Mouse (Mus musculus) cerebellum, adult 18-20 months (tissue): ENCODE data around the gene Nup153.
A peak's percentile ranks its signal among the peaks of the same experiment; 100 is the strongest.

ENCODE experiments used
- DNase-seq, 2 experiments: peaks; one replicate each; pipeline ENCODE4 v3.0.0; 2021

Gene Nup153

DNA sequence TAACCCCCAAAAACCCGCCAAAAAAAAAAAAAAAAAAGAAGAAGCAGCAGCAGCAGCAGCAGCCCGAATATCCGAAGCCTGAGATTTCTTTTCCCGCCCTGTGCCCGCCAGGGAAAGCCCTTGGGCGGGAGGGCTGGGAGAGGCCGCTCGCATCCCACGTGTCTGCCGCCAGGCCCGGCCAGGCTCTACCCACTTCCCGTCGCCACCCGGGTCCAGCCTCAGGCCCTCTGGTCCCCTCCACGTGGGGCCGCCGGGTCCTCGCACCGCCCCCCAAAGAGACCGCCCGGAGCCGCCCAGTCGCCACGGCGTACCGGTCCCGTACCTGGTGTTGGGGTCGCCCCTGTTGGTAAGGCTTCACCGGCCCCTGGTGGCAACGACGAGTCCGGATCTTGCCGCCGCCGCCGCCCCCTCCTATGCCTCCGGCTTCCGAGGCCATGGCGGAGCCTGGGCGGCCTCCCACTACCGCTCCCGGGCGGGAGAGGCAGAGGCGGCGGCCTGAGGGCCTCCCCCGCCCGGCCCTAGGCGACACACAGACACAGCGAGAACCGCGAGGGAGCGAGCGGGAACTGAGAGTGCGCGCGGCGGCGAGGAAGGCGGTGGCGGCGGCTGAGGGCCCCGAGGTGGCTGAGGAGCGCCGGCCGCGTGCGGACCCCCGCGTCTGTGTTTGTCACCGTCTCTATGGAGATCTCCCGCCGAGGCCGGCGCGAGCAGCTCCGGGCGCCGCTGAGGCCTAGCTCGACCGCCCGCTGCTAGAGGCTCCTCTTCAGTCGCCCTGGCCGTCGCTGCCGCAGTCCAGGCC lies 503 bp downstream of the Nup153 start:
- DNase-seq: peak in 1 of 2 experiments; percentile 49

GRCm38 (mm10) chr13:46726288-46727037 lies 1.3 kb downstream of the Nup153 start:
- peak; percentile 13 to 41 for DNase-seq

GRCm38 (mm10) chr13:46725227-46725626 lies 2.5 kb downstream of the Nup153 start:
- DNase-seq: no peak

- DNase-seq: no peak
Observed at GRCm38 (mm10) chr13:46724371-46724770, 3.4 kb downstream of the Nup153 start.

GRCm38 (mm10) chr13:46721009-46721408 lies 6.7 kb downstream of the Nup153 start:
- DNase-seq: no peak

- DNase-seq: no peak
Observed at GRCm38 (mm10) chr13:46718893-46719400, 8.8 kb downstream of the Nup153 start.

DNA sequence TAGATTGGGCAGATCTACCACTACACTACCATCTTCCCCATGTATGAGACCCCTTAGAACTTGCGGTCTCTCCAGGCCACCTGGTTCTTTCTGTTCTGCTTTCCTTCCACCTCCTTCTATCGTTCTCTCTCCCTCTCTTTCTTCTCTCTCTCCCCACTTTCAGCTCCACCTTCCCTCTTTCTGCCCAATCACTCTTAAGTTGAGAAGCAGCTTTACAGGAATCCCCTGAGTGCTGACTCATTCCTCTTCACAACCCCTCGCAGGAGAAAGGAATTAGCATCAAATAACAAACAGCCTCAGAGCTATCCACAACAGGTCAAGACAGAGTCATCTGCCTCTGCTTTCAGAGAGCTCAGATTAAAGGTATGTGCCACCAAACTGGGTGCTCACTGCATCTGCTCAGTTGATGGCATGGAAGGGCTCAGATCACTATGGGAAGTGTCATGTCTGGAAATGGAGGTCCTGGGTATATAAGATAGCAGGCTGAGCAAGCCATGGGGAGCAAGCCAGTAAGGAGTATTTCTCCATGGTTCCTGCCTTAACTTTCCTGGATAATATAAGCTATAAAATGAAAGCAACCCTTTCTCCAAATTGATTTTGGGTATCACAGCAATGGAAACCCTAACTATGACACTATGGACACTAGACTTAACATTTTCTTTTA lies 11.6 kb downstream of the Nup153 start:
- DNase-seq: no peak

DNA sequence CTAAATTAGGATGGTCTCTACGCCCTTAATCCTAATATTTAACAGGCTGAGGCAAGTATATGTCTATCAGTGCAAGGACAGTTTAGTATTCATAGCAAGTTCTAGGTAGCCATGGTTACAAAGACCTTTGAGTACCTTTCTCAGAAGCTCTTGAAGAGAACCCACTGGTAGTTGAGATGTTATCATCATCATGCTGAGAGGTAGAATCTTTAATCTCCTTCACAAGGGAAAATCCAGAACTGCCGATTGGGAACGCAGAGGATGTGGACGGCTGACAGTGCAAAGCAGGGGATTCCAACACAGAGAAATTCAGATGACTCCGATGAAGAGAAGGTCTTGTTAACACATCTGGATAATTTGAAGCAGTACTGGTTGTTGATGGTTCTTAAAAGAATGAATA lies 14.3 kb downstream of the Nup153 start:
- DNase-seq: no peak

GRCm38 (mm10) chr13:46703138-46703537 lies 24.6 kb downstream of the Nup153 start:
- no peak for DNase-seq

GRCm38 (mm10) chr13:46701486-46701885 lies 26.3 kb downstream of the Nup153 start:
- no peak for DNase-seq

DNA sequence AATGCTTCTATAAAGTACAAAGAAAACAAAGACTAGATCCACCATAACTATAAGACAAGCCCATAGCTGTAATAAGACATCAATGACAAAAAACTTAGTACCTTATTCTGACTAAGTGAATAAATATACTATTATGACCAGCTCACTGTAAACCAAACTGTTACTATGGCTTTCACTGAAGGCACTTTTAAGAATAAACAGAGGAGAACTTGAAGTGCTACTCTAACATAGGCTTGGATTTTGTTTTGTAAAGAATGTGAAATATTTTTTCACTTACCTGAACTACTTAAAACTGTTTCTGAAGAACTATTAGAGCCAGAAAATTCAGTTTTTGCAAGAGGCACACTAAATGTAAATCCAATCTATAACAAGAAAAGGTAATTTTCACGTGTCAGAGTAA lies 28.4 kb downstream of the Nup153 start:
- DNase-seq: no peak

DNA sequence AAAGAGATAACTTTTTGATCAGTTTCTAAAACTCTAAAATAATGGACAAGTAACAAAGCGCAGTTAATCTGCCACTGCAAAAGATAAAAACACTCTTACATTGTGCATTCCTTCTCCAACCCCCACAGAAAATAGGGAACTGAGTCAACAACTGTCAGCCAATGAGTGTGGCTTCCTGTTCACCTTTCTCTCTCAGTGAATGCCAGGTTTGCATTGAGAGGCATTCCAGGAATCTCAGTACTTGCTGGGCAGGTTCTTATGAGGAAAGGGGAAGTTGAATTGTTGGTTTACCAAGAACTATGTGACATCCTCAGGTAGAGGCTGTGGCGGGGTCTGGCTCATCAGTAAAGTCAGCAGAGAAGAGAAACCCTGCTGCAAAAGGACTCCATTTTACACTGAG lies 31.0 kb downstream of the Nup153 start:
- DNase-seq: no peak

DNA sequence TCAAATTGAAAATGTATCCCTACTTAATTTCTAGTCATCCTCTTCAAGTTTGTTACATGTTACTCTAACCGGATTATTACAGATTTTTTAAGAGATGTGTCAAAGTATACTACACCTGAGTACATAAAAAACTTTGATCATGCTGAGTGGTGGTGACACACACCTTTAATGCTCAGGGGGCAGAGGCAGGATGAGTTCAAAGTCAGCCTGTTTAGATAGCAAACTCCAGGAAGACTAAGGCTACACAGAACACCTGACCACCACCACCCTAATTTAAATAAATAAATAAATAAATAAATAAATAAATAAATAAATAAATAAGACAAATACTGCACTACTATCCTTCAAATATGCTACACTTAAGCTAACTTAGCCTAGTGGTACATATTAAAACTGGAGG lies 31.8 kb downstream of the Nup153 start:
- no peak for DNase-seq

DNA sequence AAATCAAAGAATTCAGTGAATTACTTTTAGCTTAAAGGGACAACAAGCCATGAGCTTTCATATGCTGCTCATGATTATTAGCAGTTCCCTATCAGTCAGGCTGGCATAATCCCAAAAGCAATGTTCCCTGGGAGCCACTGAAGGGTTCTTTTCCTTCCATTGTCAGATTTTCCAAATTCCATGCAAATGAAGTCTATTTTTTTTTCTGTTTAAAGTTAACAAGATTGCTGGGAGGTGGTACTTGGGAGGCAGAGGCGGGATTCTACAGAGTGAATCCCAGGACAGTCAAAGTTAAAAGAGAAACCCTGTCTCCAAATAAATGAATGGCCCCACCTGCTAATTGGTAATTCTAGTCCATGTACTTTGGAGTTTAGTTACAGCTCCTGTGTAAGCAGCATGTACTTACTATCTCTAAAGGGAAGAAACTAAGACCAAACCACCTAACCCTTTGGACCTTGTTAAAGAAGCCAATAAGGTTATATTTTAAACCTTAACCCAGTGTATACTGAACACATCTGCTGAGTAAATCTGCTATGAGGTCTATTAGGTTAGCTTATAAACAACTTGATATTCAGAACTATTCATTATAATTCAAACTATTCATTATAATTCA lies 32.3 kb downstream of the Nup153 start:
- no peak for DNase-seq

DNA sequence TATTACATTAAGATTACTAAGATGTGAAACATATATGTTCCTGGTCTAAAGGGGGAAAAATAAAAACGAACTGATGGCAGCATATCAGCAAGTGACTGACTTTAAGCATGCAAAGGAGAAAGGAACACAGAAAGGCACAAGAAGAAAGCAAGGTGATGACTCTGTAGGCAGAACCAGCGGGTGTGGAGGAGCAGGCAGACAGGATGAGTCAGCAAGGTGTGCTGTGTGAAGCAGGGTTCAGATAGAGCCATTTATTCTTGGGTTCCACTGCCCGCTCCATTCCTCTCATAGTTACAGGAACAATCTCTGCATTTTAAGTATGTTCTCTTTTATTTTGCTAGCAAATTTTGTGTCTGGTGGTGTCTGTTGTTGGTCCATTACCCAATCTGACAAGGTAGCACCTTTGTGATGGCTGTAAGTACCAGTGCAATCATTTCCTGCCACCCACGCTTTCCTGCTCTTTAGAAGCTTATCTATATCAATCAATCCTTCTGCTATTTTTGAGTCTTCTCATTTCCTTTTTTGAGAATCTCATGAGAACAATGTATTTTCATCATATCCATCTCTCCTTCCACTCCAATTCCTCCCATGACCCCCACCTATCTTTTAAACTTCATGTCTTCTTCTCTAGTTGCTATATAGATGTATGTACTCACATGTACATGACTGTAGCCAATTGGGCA lies 37.0 kb downstream of the Nup153 start:
- no peak for DNase-seq

GRCm38 (mm10) chr13:46683370-46683769 lies 44.4 kb downstream of the Nup153 start:
- no peak for DNase-seq

GRCm38 (mm10) chr13:46682921-46683320 lies 44.8 kb downstream of the Nup153 start:
- peak; percentile 48 to 65 for DNase-seq

GRCm38 (mm10) chr13:46677721-46678120 lies 50.0 kb downstream of the Nup153 start:
- DNase-seq: no peak

GRCm38 (mm10) chr13:46674601-46675000 lies 53.1 kb downstream of the Nup153 start:
- DNase-seq: peak; percentile 59

DNA sequence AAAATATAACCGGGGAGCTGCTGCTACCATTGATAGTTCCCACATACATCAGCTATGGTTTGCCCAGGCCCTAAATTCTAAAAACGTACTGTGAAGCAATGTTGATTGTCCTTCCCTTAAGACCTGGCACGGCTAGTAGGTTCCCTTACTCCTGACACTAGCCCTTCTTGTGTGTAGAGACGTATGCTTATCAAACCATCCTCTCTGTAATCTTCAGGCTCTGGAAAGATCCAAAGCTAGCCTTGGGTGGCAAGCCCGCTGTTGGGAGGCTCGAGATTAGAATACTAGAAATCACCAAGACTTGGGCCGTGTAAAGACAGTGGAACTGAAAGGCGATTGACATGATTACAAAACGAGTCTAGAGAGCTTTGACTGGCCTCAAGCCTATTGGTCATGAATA lies 57.2 kb downstream of the Nup153 start:
- no peak for DNase-seq

GRCm38 (mm10) chr13:46669620-46670271 lies 58.0 kb downstream of the Nup153 start:
- DNase-seq: peak in 1 of 2 experiments; percentile 16
